Mouse (Mus musculus) heart, postnatal 14 days (tissue): ENCODE results near the gene Vezt. TPM values are rescaled to one million over a fixed set of nuclear protein-coding genes. Genes with fewer than 3 reads are reported as not detected.

ENCODE experiments used
- DNase-seq, 2 experiments: peaks; one replicate each; pipeline ENCODE4 v3.0.0; 2021 to 2022
- intact Hi-C: fragments of 180-260 bp; cut with DNase I; formaldehyde crosslinking; loops from one replicate; pipeline ENCODE4 v1.15.1; 2025
- long read RNA-seq, 2 experiments: library from polyadenylated mRNA; stranded (forward); transcript quantifications; one replicate each; pipeline ENCODE4 v2.0.0; 2021
- total RNA-seq, 2 experiments: library from RNA; stranded (reverse); gene quantifications; 2 replicates each; pipeline ENCODE4 v1.2.3; 2021

Gene Vezt
- 10 to 100 TPM; 34.9 to 35.3 TPM for total RNA-seq
- long read RNA-seq, experiment 1, full-length matches to known transcripts, result 20 of 35 reads
- long read RNA-seq, experiment 1, partial matches to known transcripts, result 3 of 35 reads
- long read RNA-seq, experiment 1, other reads (novel, unspliced or antisense), result 12 of 35 reads
- long read RNA-seq, experiment 2, full-length matches to known transcripts, result 13 of 18 reads
- long read RNA-seq, experiment 2, partial matches to known transcripts, result 1 of 18 reads
- long read RNA-seq, experiment 2, other reads (novel, unspliced or antisense), result 4 of 18 reads

- intact Hi-C loops, result loop anchor here (1.0 kb wide), 1 partner anchor 80 kb away; no protein-coding TSS in a partner anchor
- peak; percentile 100 for DNase-seq
Observed at GRCm38 (mm10) chr10:94035658-94036374, at the start of gene Vezt, which contains the start of gene Fgd6. Gene Vezt, minus strand, starts transcription at chr10:94035817. Gene Fgd6, plus strand, starts transcription at chr10:94036001.

- no peak for DNase-seq
- intact Hi-C loops, result loop anchor here (2.0 kb wide), 1 partner anchor 33 kb away; no protein-coding TSS in a partner anchor
Observed at GRCm38 (mm10) chr10:94082040-94082734, 46.6 kb upstream of the Vezt start.

GRCm38 (mm10) chr10:94080740-94081139, 45.1 kb upstream of the Vezt start:
- intact Hi-C loops, result no loop called here

GRCm38 (mm10) chr10:94076966-94077825, 41.6 kb upstream of the Vezt start:
- DNase-seq, result no peak
- intact Hi-C loops, result no loop called here

More at GRCm38 (mm10) chr10:94080740-94081139, 45.1 kb upstream of the Vezt start:
- no peak for DNase-seq

- intact Hi-C loops, result loop anchor here (5.0 kb wide), 1 partner anchor 44 kb away; no protein-coding TSS in a partner anchor
- DNase-seq, result no peak
Observed at GRCm38 (mm10) chr10:94072916-94073465, 37.4 kb upstream of the Vezt start.

GRCm38 (mm10) chr10:94072261-94072915, 36.8 kb upstream of the Vezt start:
- intact Hi-C loops, result loop anchor here (5.0 kb wide), 1 partner anchor 45 kb away; no protein-coding TSS in a partner anchor
- peak; percentile 45 to 64 for DNase-seq

- no peak for DNase-seq
- intact Hi-C loops, result loop anchor here (5.0 kb wide), 1 partner anchor 46 kb away; no protein-coding TSS in a partner anchor
Observed at GRCm38 (mm10) chr10:94071641-94072040, 36.0 kb upstream of the Vezt start.

GRCm38 (mm10) chr10:94068701-94069100, 33.1 kb upstream of the Vezt start:
- intact Hi-C loops, result no loop called here
- peak; percentile 35 to 50 for DNase-seq

GRCm38 (mm10) chr10:94066896-94067295, 31.3 kb upstream of the Vezt start:
- intact Hi-C loops, result no loop called here
- no peak for DNase-seq

GRCm38 (mm10) chr10:94062357-94062756, 26.7 kb upstream of the Vezt start:
- DNase-seq, result no peak
- intact Hi-C loops, result no loop called here

- DNase-seq, result no peak
- intact Hi-C loops, result no loop called here
Observed at GRCm38 (mm10) chr10:94060190-94060589, 24.6 kb upstream of the Vezt start.

GRCm38 (mm10) chr10:94059618-94060055, 24.0 kb upstream of the Vezt start:
- intact Hi-C loops, result no loop called here
- no peak for DNase-seq

GRCm38 (mm10) chr10:94056487-94056886, 20.9 kb upstream of the Vezt start:
- intact Hi-C loops, result no loop called here
- DNase-seq, result no peak

- intact Hi-C loops, result no loop called here
Observed at GRCm38 (mm10) chr10:94050736-94051135, 15.1 kb upstream of the Vezt start.

GRCm38 (mm10) chr10:94049121-94049520, 13.5 kb upstream of the Vezt start:
- intact Hi-C loops, result loop anchor here (2.0 kb wide), 1 partner anchor 16 kb away; no protein-coding TSS in a partner anchor
- no peak for DNase-seq

More at GRCm38 (mm10) chr10:94050736-94051135, 15.1 kb upstream of the Vezt start:
- no peak for DNase-seq

GRCm38 (mm10) chr10:94047845-94048559, 12.4 kb upstream of the Vezt start:
- DNase-seq, result no peak
- intact Hi-C loops, result loop anchor here (2.0 kb wide), 1 partner anchor 17 kb away; no protein-coding TSS in a partner anchor

- DNase-seq, result no peak
- intact Hi-C loops, result no loop called here
Observed at GRCm38 (mm10) chr10:94047024-94047423, 11.4 kb upstream of the Vezt start.

- no peak for DNase-seq
- intact Hi-C loops, result no loop called here
Observed at GRCm38 (mm10) chr10:94045301-94045700, 9.7 kb upstream of the Vezt start.
